11 mouse cellular contexts compared by ENCODE assay signal in the genomic region with DNA sequence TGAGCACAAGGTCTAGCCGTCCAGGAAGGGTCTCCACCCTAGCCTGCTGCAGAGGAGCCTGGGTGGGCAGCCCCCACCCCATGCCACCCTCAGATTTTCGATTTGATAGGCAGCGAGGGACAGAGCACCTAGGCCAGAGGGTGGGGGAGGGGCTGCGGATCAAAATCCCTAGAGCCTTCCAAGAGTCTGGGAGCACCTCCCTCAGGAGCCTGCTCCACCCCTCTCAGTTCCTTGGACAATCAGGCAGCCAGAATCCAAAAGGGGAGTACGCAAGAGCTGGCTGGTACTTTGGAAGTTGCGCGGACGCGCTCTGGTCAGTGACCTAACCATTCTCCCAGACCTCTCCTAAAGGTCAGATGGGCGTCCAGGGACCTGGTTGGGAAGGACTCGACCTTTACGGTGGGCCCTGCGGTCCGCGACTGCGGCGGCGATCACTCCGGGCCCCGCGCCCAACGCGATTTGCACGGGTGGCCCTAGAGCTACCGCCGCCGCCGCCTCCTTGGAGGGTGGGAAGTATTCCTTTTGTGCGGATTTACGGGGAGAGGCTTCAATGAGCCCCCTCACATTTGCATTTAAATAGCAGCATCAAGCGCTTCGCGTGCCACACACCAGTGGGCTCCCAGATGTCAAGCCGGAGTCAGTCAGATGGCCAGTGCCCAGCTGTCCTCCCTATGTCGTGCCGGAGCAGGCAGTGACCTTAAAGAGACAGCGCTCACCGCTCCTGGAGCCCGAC. TPM values are rescaled to one million over a fixed set of nuclear protein-coding genes. Genes with fewer than 3 reads are reported as not detected.
DNase-seq lines count a peak whose midpoint lies in the region; ATAC-seq and TF ChIP-seq lines count a peak whose summit lies in the region.
"Had no signal": no experiment of that assay in that cellular context is flagged by ENCODE, and none has a peak within 500 bp of the region (broad histone marks: within the 10 kb centered on the region; RNA-seq: fewer than 3 reads in every experiment).

No protein-coding gene starts in this region.

- no peaks in the 10 kb centered on the region for H3K9me3 ChIP-seq in kidney, embryonic 16.5 days (ENCODE audit: low read length)
- H3K9me3 ChIP-seq in forebrain, embryonic 13.5 days (replicated peaks): no peaks in the 10 kb centered on the region
- no peaks in the 10 kb centered on the region for H3K9me3 ChIP-seq in intestine, postnatal 0 days (ENCODE audit: control insufficient read depth)

- H3K4me2 ChIP-seq in kidney, embryonic 16.5 days (replicated peaks; ENCODE audit: low read depth, low read length): peak overlapping the region; percentile 30
- H3K4me2 ChIP-seq in forebrain, embryonic 13.5 days: peak overlapping the region; percentile 46
- peak overlapping the region; percentile 24 for H3K4me2 ChIP-seq in intestine, postnatal 0 days (replicated peaks; ENCODE audit: low read depth)

- H3K9ac ChIP-seq in kidney, embryonic 16.5 days (replicated peaks; ENCODE audit: low read length): no peak overlapping the region
- H3K9ac ChIP-seq in forebrain, embryonic 13.5 days: no peak overlapping the region; the same call in 1 of the 2 replicates
- H3K9ac ChIP-seq in intestine, postnatal 0 days (ENCODE audit: low read depth, low read length): no peak overlapping the region

- TF ChIP-seq CTCF in intestine, postnatal 0 days (IDR thresholded peaks at IDR 0.05; ENCODE audit: low read depth): no peak

- peaks cover 42% of the 10 kb centered on the region for H3K4me1 ChIP-seq in kidney, embryonic 16.5 days (ENCODE audit: insufficient read depth, low read length)
- peaks cover 80% of the 10 kb centered on the region for H3K4me1 ChIP-seq in forebrain, embryonic 13.5 days
- 0 out of 2 replicates have a peak, but pooled peaks cover 5% of the 10 kb centered on the region for H3K4me1 ChIP-seq in intestine, postnatal 0 days (replicated peaks; ENCODE audit: control insufficient read depth, insufficient read depth, low read length)

- H3K27ac ChIP-seq in kidney, embryonic 16.5 days (ENCODE audit: low read length): no peak overlapping the region
- H3K27ac ChIP-seq in forebrain, embryonic 13.5 days: no peak overlapping the region
- H3K27ac ChIP-seq in intestine, postnatal 0 days (ENCODE audit: low read depth, low read length): no peak overlapping the region

- H3K4me3 ChIP-seq in kidney, embryonic 16.5 days (ENCODE audit: low read length): peak overlapping the region; percentile 20
- H3K4me3 ChIP-seq in forebrain, embryonic 13.5 days: peak overlapping the region; percentile 16
- H3K4me3 ChIP-seq in intestine, postnatal 0 days (ENCODE audit: low read depth, low read length): peak overlapping the region; percentile 11; the same call in 1 of the 2 replicates

- H3K27me3 ChIP-seq in kidney, embryonic 16.5 days (ENCODE audit: insufficient read depth, low read length): peaks cover 97% of the 10 kb centered on the region
- H3K27me3 ChIP-seq in forebrain, embryonic 13.5 days: peaks cover 99% of the 10 kb centered on the region
- H3K27me3 ChIP-seq in intestine, postnatal 0 days (replicated peaks; ENCODE audit: control insufficient read depth, insufficient read depth, low read length): peaks cover 98% of the 10 kb centered on the region
- H3K27me3 ChIP-seq: CH12.LX had no signal

- ATAC-seq in kidney, embryonic 16.5 days (ENCODE audit: low FRiP score, low TSS enrichment): no peak
- ATAC-seq in forebrain, embryonic 13.5 days: no peak
- ATAC-seq in intestine, postnatal 0 days: no peak

- DNase-seq in kidney, adult 11 months: no peak
- peak; percentile 75 for DNase-seq in retina, postnatal 1 day
- DNase-seq in urinary bladder, postnatal 14 days (ENCODE audit: low spot score): no peak
- DNase-seq in gastrocnemius, adult 18-20 months (ENCODE audit: low spot score): no peak
- DNase-seq in adrenal gland, postnatal 14 days: no peak
- DNase-seq: cerebellum, adult 18-20 months; kidney, adult 2 months had no signal

- no peaks in the 10 kb centered on the region for H3K36me3 ChIP-seq in kidney, embryonic 16.5 days (ENCODE audit: insufficient read depth, low read length)
- H3K36me3 ChIP-seq in forebrain, embryonic 13.5 days (ENCODE audit: poor library complexity, severe bottlenecking): no peaks in the 10 kb centered on the region
- H3K36me3 ChIP-seq in intestine, postnatal 0 days (ENCODE audit: control insufficient read depth, insufficient read depth): no peaks in the 10 kb centered on the region

- under 1% methylated on average over 39 of the region's 39 CpGs for WGBS in kidney, embryonic 16.5 days
- WGBS in forebrain, embryonic 13.5 days: under 1% methylated on average over 39 of the region's 39 CpGs
- WGBS in intestine, postnatal 0 days: 2% methylated on average over 39 of the region's 39 CpGs

RNA-seq across cellular contexts. Expression of gene Ebf3, which starts 2.8 kb away (rescaled TPM):
- 0.45 and 0.75 TPM in 2 replicates for polyA plus RNA-seq in kidney, embryonic 16.5 days (2015; fragmentation: Nextera tagmentation; extraction: Ambion mirVana)
- 1.1 and 2.0 TPM in 2 replicates for polyA plus RNA-seq in forebrain, embryonic 13.5 days (2015; fragmentation: Nextera tagmentation; extraction: Ambion mirVana)
- 0.31 and 0.41 TPM in 2 replicates for polyA plus RNA-seq in intestine, postnatal 0 days (2015; fragmentation: Nextera tagmentation; extraction: Ambion mirVana)
- total RNA-seq in gastrocnemius, adult 18-20 months (2021): 1 to 10 TPM; 6.2 to 7.2 TPM
- total RNA-seq in adrenal gland, postnatal 14 days (2021): 12.6 and 13.1 TPM in 2 replicates
